Mouse (Mus musculus) right cerebral cortex, postnatal 25 days (tissue): ENCODE data around the gene Gm11172.

Source experiments
- DNase-seq: peaks from one replicate; pipeline ENCODE4 v3.0.0; 2022

Gm11172 gene

GRCm38 (mm10) chr16:10812865-10813371, at the start of gene Gm11172:
TSS of gene Gm11172 (plus strand) at chr16:10812915.
- no peak for DNase-seq

- DNase-seq, result no peak
Measured at GRCm38 (mm10) chr16:10763540-10764264, 49.0 kb upstream of the Gm11172 start.

GRCm38 (mm10) chr16:10764323-10764722, 48.4 kb upstream of the Gm11172 start:
- DNase-seq, result no peak

- DNase-seq, result no peak
Measured at GRCm38 (mm10) chr16:10767158-10767557, 45.6 kb upstream of the Gm11172 start.

DNA sequence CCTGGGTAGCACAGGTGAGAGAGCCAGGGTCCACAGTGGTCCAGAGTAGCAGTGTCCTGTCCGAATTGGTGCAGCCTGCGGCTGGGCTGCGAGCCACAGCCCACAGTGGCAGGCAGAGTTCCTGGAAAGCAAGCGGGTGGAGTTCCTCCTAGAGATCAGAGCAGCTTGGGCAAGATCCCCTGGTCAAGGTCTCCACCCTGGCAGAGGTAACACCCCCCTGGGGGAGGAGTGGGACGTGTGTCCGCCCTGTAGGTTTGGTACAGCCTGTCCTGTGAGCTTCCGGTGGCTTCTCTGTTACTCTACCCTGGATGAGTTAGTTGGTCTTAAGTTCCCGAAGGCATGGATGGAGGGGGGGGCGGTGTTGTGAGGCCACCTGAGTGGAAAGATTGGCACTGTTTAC, 43.9 kb upstream of the Gm11172 start:
- no peak for DNase-seq

- DNase-seq, result peak; percentile 31
Measured at GRCm38 (mm10) chr16:10769661-10770060, 43.1 kb upstream of the Gm11172 start.

DNA sequence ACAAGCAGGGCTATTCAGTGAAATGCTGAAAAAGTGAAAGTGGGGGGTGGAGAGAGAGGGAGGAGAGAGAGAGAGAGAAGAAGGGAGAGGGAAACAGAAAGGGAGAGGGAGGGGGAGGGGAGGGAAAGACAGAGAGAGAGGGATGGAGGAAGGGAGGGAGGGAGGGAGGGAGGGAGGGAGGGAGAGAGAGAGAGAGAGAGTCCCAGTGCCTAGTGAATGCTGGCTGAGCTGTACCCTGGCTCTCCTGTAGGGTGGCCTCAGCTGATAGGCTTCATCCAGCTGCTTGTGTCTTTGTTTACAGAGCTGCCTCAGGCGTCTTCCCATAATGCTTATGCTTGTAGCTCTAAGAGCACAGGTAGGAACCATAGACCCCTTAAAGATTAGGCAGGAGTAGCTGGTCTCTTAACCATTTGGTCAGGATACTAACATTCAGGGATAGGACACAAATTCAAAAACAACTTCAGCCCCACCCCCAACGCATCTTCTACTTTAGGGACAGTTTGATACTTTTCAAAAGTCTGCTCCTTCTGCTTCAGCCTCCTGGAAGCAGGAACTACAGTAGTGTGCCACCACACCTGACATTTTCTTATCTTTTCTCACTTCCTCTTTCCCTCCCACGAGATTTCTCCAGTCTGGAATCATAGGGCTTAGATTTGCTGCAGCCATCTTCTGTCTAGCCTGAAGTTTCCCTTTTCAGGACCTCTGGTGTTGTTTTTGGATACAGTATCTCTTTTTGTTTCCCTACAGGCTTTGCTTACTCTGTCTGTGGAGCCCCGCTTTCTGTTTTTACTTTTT, 42.0 kb upstream of the Gm11172 start:
- no peak for DNase-seq

GRCm38 (mm10) chr16:10771769-10772510, 40.8 kb upstream of the Gm11172 start:
- DNase-seq, result no peak

DNA sequence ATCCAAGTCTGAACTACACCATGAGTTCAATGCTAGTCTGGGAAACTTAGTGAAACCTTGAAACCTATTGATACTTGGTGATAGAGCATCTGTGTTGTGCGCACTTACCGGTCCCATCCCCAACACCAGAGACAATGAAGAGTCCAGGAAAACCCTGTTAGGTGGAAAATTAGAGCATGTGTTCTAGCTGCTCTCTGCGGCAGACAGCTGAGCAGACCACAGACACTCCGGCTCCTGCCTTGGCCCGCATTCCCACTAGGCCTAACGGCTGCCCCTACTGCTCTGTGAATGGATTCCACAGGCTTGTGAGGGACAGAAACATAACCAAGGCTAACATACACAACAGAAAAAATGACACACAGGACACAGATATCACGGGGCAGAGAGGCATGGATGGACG, 39.2 kb upstream of the Gm11172 start:
- no peak for DNase-seq

GRCm38 (mm10) chr16:10774726-10775125, 38.0 kb upstream of the Gm11172 start:
- no peak for DNase-seq

DNA sequence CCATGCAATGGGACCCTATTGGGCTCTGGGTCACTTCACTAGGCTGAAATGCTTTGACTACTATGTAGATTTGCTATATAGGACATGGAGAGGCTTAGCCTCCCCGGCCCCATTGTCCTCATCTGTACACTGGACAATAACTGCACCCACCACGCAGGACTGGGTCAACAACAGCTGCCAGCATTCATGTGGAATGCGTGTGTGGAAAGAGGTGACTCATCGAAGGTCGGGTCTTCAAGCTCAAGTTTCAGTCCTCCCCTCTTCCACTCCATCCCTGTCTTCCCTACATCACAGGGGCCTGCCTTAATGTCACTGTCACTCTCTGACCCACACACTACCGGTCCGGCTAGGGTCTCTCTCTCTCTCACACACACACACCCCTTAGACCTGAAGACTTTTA, 36.4 kb upstream of the Gm11172 start:
- DNase-seq, result no peak

GRCm38 (mm10) chr16:10777579-10778160, 35.0 kb upstream of the Gm11172 start:
- DNase-seq, result no peak

DNA sequence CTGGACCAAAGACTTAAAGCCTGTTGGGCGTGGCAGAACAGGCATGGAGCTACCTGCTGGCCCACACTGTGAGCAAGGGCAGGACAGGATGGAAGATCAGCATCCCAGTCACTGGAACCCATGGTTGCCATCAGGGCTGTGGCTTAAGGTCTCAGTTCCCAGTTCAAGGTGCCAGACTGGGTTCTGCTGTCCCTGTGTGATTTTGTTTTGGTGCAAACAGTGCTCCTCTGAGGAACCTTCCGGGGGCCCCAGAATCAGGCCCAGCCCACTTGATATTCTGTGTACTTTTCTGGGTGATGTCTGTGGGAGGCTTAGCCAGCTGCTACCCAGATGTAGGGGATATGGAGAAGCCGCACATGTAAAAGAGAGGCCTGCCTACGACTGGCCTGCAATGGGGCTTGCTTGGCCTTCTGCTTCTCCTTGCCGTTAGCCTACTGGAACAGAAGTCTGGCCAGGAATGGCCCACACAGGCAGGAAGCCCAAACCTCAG, 32.0 kb upstream of the Gm11172 start:
- no peak for DNase-seq

GRCm38 (mm10) chr16:10781862-10782371, 30.8 kb upstream of the Gm11172 start:
- no peak for DNase-seq

- no peak for DNase-seq
Measured at GRCm38 (mm10) chr16:10782377-10783151, 30.2 kb upstream of the Gm11172 start.

DNA sequence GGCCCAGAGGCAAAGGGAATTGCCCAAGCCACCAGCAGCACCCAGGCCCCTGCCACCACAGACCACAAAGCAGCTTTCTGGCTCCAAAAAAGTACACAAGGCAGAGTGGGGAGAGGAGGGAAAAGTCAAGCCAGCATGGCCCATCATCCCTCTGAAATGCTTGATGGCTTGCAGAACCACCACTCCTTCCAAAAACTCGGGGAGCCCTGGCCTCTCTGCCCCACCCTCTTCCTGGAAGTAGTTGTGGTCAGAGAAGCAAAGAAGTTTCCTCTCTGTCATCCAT, 29.6 kb upstream of the Gm11172 start:
- no peak for DNase-seq

DNA sequence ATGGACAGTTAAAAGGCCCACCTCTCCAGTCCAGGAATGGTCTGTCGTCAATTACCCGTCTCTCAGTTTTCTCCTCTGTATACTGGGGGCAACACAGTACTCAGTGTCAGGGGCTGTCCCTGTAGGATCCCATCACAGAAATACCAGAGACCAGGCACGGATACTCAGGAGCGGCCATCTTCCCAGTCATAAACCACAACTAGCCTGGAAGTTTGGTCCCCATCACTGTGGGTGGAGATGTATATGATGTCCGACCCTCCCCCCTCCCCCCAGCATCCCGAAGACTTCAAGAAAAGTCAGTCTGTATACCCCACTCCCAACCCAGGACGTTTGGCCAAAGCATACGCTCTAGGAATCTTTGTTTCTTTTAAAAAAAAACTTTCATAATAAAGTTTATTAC, 29.3 kb upstream of the Gm11172 start:
- no peak for DNase-seq

DNA sequence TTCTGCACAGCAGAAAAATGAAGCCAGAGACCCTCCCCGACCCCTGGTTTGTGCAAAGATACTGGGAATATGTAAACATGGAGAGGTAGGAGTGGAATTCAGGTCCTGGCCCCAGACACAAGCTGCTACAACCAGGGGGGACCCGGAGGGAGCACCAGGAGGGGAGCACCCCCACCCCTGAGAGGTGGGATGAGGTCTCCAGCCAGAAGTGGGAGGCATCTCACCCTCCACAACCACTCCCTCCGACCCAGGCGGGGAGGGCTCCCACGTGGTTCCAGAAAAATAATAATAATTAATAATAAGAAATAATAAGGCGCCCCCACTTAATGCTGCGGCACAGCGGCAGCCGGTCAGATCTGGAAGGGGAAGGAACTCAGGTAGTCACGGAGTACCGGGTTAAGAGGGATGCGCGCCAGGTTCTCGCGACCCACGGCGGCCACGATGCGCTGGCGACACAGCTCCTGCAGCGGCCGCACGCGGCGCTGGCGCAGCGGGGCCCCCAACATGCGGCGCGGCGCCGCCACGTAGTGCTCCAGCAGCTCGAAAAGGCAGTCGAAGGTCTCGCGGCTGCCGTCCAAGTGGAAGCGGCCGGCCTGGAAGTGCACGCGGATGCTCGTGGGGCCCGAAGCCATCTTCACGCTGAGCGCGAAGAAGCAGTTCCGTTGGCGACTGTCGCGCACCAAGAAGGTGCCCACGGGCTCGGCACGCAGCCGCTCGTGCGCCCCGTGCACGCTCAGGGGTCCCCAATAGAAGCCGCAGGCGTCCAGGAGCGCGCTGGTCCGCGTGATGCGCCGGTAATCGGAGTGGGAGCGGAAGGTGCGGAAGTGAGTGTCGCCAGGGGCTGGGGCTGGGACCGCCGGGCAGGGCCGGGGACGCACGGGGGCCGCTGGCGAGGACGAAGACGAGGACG, 28.6 kb upstream of the Gm11172 start:
- peak; percentile 47 for DNase-seq

DNA sequence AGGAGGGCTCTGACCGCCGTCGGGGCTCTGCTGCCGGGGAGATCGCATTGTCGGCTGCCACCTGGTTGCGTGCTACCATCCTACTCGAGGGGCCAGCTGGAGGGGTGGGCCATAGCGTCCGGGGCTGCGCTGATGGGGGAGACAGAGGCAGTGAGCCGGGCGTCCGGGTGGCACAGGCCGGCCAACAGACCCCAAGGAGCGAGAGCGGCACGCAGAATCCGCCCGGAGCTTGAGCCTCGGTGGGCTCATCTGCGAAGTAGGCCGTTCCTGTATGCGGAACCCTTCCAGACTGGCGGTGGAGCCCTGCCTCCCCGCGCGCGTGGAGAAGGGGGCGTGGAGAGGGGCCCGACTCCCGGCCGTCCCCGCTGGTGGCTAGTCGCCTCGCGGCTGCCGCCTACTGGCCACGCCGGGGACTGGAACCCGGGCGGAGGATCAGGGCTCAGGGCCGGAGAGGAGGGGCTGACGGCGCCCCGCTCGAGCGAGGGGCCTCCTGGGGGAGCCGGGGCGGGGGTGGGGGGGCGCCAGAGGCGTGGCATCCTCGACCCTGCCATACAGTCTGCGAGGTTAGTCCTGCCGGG, 27.8 kb upstream of the Gm11172 start:
- DNase-seq, result peak; percentile 87
